Mouse (Mus musculus): ENCODE measurements around the gene Bglap2. TPM values are rescaled to one million over a fixed set of nuclear protein-coding genes. Genes with fewer than 3 reads are reported as not detected.

Gene Bglap2
- polyA plus RNA-seq, 1 experiment from 2014 or later: 20.1 TPM

DNA sequence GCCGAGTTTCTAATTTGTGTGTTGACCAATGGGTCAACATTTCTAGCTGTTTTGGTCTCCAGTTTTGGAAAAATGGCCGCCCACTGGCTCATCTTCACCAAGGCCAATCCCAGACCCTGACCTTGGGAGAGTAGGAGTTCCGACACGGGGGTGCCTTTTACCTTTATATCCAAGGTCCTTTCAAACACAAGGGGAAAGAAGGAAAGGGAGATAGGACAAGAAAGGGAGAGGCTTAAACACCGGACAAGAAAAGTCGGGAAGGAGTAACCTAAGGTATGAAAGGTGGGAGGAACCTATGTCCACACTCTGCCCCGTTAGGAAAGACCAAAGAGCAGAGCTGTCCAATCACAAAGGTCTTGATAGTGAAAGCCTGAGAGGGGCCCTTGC is 32.1 kb upstream of the Bglap2 start:
- no peaks in the 10 kb centered on the region for H3K27me3 ChIP-seq (ENCODE audit: control insufficient read depth, insufficient read depth, low read length)
- no peaks in the 10 kb centered on the region; the same call in 1 of the 2 replicates for H3K4me1 ChIP-seq (replicated peaks; ENCODE audit: control insufficient read depth, insufficient read depth)
- TF ChIP-seq EP300 (optimal IDR thresholded peaks at IDR 0.05): no peak
- no peak for TF ChIP-seq CTCF (IDR thresholded peaks at IDR 0.05; ENCODE audit: low read depth)
- H3K4me2 ChIP-seq (replicated peaks; ENCODE audit: low read depth): peak overlapping the region; percentile 67
- H3K36me3 ChIP-seq (ENCODE audit: control insufficient read depth, insufficient read depth, low read length): peaks cover 5% of the 10 kb centered on the region
- no peaks in the 10 kb centered on the region for H3K9me3 ChIP-seq (ENCODE audit: control insufficient read depth, low read length)
- no peak; the same call in 1 of the 2 replicates for ATAC-seq (ENCODE audit: low FRiP score, low TSS enrichment)
- peak overlapping the region; percentile 70 for H3K4me3 ChIP-seq (ENCODE audit: low read depth, low read length)
- WGBS: 17% methylated on average over 7 of the region's 7 CpGs
- no peak for DNase-seq (ENCODE audit: low spot score)
- peak overlapping the region; percentile 96 for H3K27ac ChIP-seq (replicated peaks)
- H3K9ac ChIP-seq (ENCODE audit: low read length): peak overlapping the region; percentile 89; the same call in 1 of the 2 replicates

GRCm38 (mm10) chr3:88409741-88410644 is 31.5 kb upstream of the Bglap2 start, which contains the start of gene Pmf1:
Pmf1 (minus strand) TSS chr3:88410331.
- TF ChIP-seq CTCF (IDR thresholded peaks at IDR 0.05; ENCODE audit: low read depth): peak; percentile 1; the same call in 1 of the 2 replicates
- TF ChIP-seq EP300 (optimal IDR thresholded peaks at IDR 0.05): peak; percentile 79
- Histone ChIP-seq H3K27me3 (ENCODE audit: control insufficient read depth, insufficient read depth, low read length) (no peaks in the 10 kb centered on the region), H3K4me3 (ENCODE audit: low read depth, low read length) (peak within 1 kb of the TSS; percentile 70), H3K4me2 (replicated peaks; ENCODE audit: low read depth) (peak within 1 kb of the TSS; percentile 67), H3K4me1 (replicated peaks; ENCODE audit: control insufficient read depth, insufficient read depth) (no peaks in the 10 kb centered on the region; the same call in 1 of the 2 replicates), H3K9me3 (ENCODE audit: control insufficient read depth, low read length) (no peaks in the 10 kb centered on the region), H3K9ac (ENCODE audit: low read length) (peak within 1 kb of the TSS; percentile 89), H3K27ac (replicated peaks) (peak within 1 kb of the TSS; percentile 96), H3K36me3 (ENCODE audit: control insufficient read depth, insufficient read depth, low read length) (peaks cover 5% of the 10 kb centered on the region)
- peak; percentile 94 for ATAC-seq (ENCODE audit: low FRiP score, low TSS enrichment)
- peak; percentile 95 for DNase-seq (ENCODE audit: low spot score)
- WGBS: under 1% methylated on average over 54 of the region's 54 CpGs

DNA sequence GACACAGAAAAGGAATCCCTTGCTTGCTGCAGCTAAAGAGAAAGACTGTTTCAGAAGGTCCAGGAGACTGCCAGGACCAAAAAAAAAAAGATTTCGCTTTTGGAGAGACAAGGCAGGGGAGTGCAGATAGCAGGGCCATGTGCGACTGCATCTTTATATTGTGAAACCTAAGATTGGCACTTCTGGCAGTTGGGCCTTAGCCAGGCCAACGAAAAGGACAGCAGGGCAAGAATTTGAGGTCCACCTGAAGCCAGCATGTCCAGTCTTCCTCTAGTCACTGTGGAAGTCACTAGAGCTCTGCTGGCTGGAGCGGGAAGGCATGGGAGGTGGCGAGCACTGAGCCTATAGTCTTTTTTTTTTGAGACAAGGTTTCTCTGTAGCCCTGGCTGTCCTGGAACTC is 30.5 kb upstream of the Bglap2 start:
- H3K4me1 ChIP-seq (replicated peaks; ENCODE audit: control insufficient read depth, insufficient read depth): no peaks in the 10 kb centered on the region; the same call in 1 of the 2 replicates
- H3K27ac ChIP-seq (replicated peaks): no peak overlapping the region
- 53% methylated on average over 5 of the region's 5 CpGs for WGBS
- no peak for TF ChIP-seq CTCF (IDR thresholded peaks at IDR 0.05; ENCODE audit: low read depth)
- TF ChIP-seq EP300 (optimal IDR thresholded peaks at IDR 0.05): no peak
- H3K9me3 ChIP-seq (ENCODE audit: control insufficient read depth, low read length): no peaks in the 10 kb centered on the region
- H3K4me3 ChIP-seq (ENCODE audit: low read depth, low read length): peak overlapping the region; percentile 70; the same call in 1 of the 2 replicates
- H3K36me3 ChIP-seq (ENCODE audit: control insufficient read depth, insufficient read depth, low read length): peaks cover 2% of the 10 kb centered on the region
- no peaks in the 10 kb centered on the region for H3K27me3 ChIP-seq (ENCODE audit: control insufficient read depth, insufficient read depth, low read length)
- peak overlapping the region; percentile 89 for H3K9ac ChIP-seq (ENCODE audit: low read length)
- DNase-seq (ENCODE audit: low spot score): no peak
- H3K4me2 ChIP-seq (replicated peaks; ENCODE audit: low read depth): peak overlapping the region; percentile 67
- no peak for ATAC-seq (ENCODE audit: low FRiP score, low TSS enrichment)

- no peaks in the 10 kb centered on the region for H3K9me3 ChIP-seq (ENCODE audit: control insufficient read depth, low read length)
- DNase-seq (ENCODE audit: low spot score) (no peak), ATAC-seq (ENCODE audit: low FRiP score, low TSS enrichment) (no peak)
- TF ChIP-seq CTCF (IDR thresholded peaks at IDR 0.05; ENCODE audit: low read depth) (no peak), EP300 (optimal IDR thresholded peaks at IDR 0.05) (no peak)
- H3K27me3 ChIP-seq (ENCODE audit: control insufficient read depth, insufficient read depth, low read length): no peaks in the 10 kb centered on the region
- no peak overlapping the region for H3K4me3 ChIP-seq (ENCODE audit: low read depth, low read length)
- no peak overlapping the region; the same call in 1 of the 2 replicates for H3K9ac ChIP-seq (ENCODE audit: low read length)
- no peak overlapping the region for H3K4me2 ChIP-seq (replicated peaks; ENCODE audit: low read depth)
- no peaks in the 10 kb centered on the region; the same call in 1 of the 2 replicates for H3K4me1 ChIP-seq (replicated peaks; ENCODE audit: control insufficient read depth, insufficient read depth)
- no peak overlapping the region for H3K27ac ChIP-seq (replicated peaks)
- 37% methylated on average over 7 of the region's 7 CpGs for WGBS
- no peaks in the 10 kb centered on the region; the same call in 1 of the 2 replicates for H3K36me3 ChIP-seq (ENCODE audit: control insufficient read depth, insufficient read depth, low read length)
Observed at GRCm38 (mm10) chr3:88407529-88407928, 29.0 kb upstream of the Bglap2 start.

DNA sequence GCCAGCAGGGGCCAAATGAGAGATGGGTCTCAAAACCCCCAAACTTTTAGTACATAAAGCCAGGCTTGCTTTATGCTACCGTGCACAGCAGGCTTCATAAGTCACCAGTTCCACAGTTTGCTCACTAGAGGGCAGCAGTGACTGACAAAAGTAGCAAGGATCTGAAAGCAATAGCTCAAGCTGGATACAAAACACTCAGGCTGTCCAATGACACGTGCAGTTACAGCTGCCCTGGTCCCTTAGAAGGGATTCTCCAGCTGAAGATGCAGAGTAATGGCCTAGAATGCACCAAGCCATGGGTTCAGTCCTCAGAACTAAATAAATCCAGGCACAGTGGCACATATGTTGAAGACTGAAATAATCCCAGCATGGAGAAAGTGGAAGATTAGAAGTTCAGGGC is 28.6 kb upstream of the Bglap2 start:
- H3K36me3 ChIP-seq (ENCODE audit: control insufficient read depth, insufficient read depth, low read length): no peaks in the 10 kb centered on the region
- TF ChIP-seq CTCF (IDR thresholded peaks at IDR 0.05; ENCODE audit: low read depth) (peak; percentile 97), EP300 (optimal IDR thresholded peaks at IDR 0.05) (no peak)
- H3K4me2 ChIP-seq (replicated peaks; ENCODE audit: low read depth): no peak overlapping the region
- no peak overlapping the region for H3K9ac ChIP-seq (ENCODE audit: low read length)
- no peak overlapping the region for H3K27ac ChIP-seq (replicated peaks)
- H3K9me3 ChIP-seq (ENCODE audit: control insufficient read depth, low read length): no peaks in the 10 kb centered on the region
- H3K4me1 ChIP-seq (replicated peaks; ENCODE audit: control insufficient read depth, insufficient read depth): no peaks in the 10 kb centered on the region; the same call in 1 of the 2 replicates
- H3K27me3 ChIP-seq (ENCODE audit: control insufficient read depth, insufficient read depth, low read length): no peaks in the 10 kb centered on the region
- DNase-seq (ENCODE audit: low spot score) (peak; percentile 70), ATAC-seq (ENCODE audit: low FRiP score, low TSS enrichment) (peak; percentile 9; the same call in 1 of the 2 replicates)
- no peak overlapping the region for H3K4me3 ChIP-seq (ENCODE audit: low read depth, low read length)
- 4% methylated on average over 2 of the region's 2 CpGs for WGBS
